Mouse (Mus musculus): ENCODE results near the gene Pnmal2.

DNA sequence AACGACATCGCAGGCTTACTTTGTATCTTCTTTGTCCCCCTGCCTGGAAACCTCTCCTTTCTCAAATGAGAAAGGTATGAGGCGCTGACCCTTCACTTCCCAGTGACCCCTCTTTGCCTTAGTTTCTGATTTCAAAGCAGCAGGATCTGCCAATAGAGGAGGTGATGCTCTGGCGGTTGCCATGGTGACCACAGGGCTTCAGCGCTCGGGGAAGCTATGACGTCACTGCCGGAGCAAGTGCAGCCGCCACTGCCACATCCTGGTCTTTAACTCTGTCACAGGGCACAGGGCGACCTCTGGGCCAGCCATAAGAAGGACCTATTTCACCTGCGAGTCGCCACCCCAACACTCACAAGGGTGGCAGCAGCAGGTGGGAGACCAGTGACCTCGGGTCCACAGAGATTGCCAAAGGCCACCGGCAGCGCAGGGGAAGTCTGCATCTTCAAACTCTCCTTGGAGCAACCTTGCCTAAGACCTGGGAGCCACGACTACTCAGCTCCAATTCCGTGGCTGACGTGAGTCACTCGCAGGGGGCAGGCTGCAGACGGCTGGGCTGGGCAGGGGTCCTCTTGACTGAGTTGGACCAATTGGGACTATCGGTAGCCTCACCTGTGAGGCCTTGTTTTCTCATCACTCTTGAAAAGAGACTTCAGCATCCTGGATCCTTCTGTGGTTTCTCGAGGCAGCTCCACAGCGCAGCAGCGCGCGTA is 38.5 kb downstream of the Pnmal2 start, which contains the start of gene Gm42372:
- TF ChIP-seq CTCF (IDR thresholded peaks at IDR 0.05; ENCODE audit: borderline replicate concordance, control insufficient read depth, extremely low read depth, insufficient read depth, low read length, poor library complexity) (no peak), POLR2A (IDR thresholded peaks at IDR 0.05; ENCODE audit: control insufficient read depth, extremely low read depth, insufficient read depth, low read length, poor library complexity) (no peak)
